Mouse (Mus musculus): ENCODE measurements at regions not wholly inside any gene's neighbourhood (a gene's known extent, or its start where the extent isn't known, plus 50 kb on each side); places are given as distances from the start of the nearest gene placed in this dataset.
A peak's percentile ranks its signal among the peaks of the same experiment; 100 is the strongest.

DNA sequence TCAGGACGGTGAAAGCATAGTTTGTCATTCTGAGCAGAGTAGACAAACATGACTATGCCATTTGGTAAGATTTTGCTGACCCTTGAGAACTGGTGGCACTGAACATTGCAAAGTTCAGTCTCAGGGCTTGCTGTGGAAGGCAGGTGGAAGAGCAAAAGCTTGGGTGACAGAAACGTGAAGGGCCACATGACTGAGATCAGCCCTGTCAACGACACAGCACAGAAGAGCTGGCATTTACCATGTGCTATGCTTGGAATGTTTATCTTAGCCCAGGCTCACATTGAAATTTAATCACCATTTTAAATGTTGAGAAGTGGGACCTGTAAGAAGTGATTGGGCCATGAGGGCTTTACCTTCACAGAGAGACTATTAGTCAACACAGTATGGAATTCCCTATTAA lies 81.7 kb upstream of the 2610301B20Rik start:
- 44% methylated on average over 3 of the region's 3 CpGs for WGBS
- ATAC-seq: no peak

DNA sequence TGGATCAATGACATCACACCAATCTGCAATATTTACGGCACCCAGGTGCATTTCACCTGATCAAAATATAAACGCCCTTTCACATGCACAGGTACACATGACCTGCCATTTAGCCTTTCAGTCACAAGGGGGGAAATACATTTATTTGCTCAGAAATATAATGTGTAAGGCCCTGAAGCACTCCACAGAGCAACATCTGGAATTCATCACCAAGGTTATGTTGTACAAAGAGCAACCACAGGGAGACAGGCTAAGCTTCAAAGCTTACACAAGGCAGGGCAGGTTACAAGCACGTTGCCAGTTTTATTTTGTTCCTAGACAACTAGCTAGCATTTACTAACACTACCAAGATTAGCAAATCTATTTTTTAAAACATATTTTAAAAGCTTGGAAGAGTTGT lies 79.8 kb upstream of the 2610301B20Rik start:
- Histone ChIP-seq H3K9me3 (no peaks in the 10 kb centered on the region), H3K4me3 (replicated peaks) (no peak overlapping the region), H3K4me1 (replicated peaks) (no peaks in the 10 kb centered on the region), H3K4me2 (replicated peaks) (no peak overlapping the region), H3K36me3 (no peaks in the 10 kb centered on the region), H3K27me3 (replicated peaks) (no peaks in the 10 kb centered on the region), H3K27ac (no peak overlapping the region), H3K9ac (no peak overlapping the region)
- no peak for ATAC-seq
- WGBS: 62% methylated on average over 3 of the region's 3 CpGs

More for the DNA sequence above, 81.7 kb upstream of the 2610301B20Rik start:
- Histone ChIP-seq H3K27me3 (replicated peaks) (no peaks in the 10 kb centered on the region), H3K4me2 (replicated peaks) (no peak overlapping the region), H3K4me1 (replicated peaks) (no peaks in the 10 kb centered on the region), H3K27ac (no peak overlapping the region), H3K9me3 (no peaks in the 10 kb centered on the region), H3K4me3 (replicated peaks) (no peak overlapping the region), H3K9ac (no peak overlapping the region), H3K36me3 (no peaks in the 10 kb centered on the region)

DNA sequence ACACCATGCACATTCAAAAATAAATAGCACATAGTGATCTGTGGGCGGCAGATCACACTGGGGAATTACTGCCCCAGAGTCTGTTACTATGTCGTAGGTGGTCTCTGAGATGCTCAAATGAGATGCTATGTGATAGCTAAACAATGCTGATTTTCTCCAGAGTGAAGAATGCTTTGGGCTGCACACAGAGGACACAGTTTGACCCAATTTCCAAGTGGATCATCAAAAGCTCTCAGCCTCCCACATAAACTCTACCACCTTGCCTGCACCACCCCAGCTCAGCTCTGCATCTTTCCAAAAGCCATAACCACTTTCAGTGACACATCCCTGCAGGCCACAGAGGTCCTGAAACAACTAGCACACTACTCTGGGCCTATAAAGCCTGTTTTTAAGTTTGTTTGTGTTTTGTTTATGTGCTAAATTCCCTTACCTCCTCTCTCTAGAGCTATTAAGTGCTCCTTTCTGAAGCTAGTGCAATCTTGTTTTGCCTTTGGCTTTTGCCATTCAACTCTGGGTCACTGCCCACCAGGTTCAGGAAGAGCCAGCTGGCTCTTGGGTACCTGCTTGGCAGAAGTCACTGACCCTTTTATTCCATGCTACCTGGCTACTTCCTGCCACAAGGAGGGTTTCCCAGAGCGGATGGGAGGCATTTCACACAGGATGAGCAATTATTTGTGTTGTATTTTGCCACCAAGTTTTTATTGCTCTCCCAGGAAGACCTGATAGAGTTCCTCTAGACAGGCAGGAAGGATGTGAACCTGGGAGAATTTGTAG lies 73.3 kb upstream of the 2610301B20Rik start:
- H3K36me3 ChIP-seq: no peaks in the 10 kb centered on the region
- whole genome bisulfite sequencing: 67% methylated on average over 3 of the region's 3 CpGs
- H3K4me2 ChIP-seq (replicated peaks): no peak overlapping the region
- H3K27me3 ChIP-seq (replicated peaks): no peaks in the 10 kb centered on the region
- no peak overlapping the region for H3K9ac ChIP-seq
- H3K4me1 ChIP-seq (replicated peaks): no peaks in the 10 kb centered on the region
- H3K4me3 ChIP-seq (replicated peaks): no peak overlapping the region
- no peak overlapping the region for H3K27ac ChIP-seq
- ATAC-seq: no peak
- no peaks in the 10 kb centered on the region for H3K9me3 ChIP-seq

DNA sequence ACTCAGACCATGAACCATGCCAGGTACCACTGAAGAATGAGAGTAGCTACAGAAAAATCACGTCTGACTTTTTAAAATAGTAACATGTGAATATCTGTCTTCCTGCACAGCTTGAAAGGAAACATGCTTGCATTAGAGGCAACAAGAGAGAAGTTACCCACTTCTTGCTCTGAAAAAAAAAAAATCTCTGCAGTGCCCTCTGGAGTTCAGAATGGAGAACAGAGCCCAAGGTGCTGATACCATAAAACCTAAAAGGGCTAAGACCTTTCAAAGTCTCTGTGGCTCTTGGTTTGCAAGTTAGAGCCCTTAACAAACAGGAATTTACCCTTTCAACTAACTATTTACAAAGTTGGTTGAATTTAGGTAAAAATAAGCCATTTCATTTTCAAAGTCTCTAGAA lies 69.6 kb upstream of the 2610301B20Rik start:
- no peak overlapping the region for H3K9ac ChIP-seq
- no peak for ATAC-seq
- H3K4me2 ChIP-seq (replicated peaks): no peak overlapping the region
- H3K36me3 ChIP-seq: no peaks in the 10 kb centered on the region
- 22% methylated on average over 1 of the region's 1 CpGs for WGBS
- no peak overlapping the region for H3K27ac ChIP-seq
- H3K27me3 ChIP-seq (replicated peaks): no peaks in the 10 kb centered on the region
- H3K9me3 ChIP-seq: no peaks in the 10 kb centered on the region
- no peak overlapping the region for H3K4me3 ChIP-seq (replicated peaks)
- H3K4me1 ChIP-seq (replicated peaks): no peaks in the 10 kb centered on the region

DNA sequence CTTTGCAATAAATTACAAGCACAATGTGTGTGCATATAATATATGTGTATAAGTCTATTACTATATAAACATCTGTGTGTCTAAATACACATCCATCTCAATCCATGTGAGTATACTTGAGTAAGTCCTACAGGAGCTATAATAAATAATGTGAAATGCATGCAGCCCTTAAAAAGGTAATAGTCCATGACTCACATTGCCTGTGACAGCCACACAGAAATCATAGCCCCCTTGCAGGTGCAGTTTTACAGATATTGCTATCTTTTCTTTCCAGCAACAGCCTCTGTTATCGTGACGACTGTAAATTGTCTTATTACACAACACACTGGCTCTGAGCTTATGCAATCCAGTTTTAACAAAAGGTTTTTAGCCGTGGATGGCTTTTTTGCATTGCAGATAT lies 67.0 kb upstream of the 2610301B20Rik start:
- Histone ChIP-seq H3K4me1 (replicated peaks) (no peaks in the 10 kb centered on the region), H3K27ac (no peak overlapping the region), H3K27me3 (replicated peaks) (no peaks in the 10 kb centered on the region), H3K36me3 (no peaks in the 10 kb centered on the region), H3K4me2 (replicated peaks) (no peak overlapping the region), H3K9me3 (no peaks in the 10 kb centered on the region), H3K4me3 (replicated peaks) (no peak overlapping the region), H3K9ac (no peak overlapping the region)
- ATAC-seq: 0 out of 2 replicates have a peak, but pooled peaks have one; percentile 43
- 53% methylated on average over 3 of the region's 3 CpGs for WGBS

DNA sequence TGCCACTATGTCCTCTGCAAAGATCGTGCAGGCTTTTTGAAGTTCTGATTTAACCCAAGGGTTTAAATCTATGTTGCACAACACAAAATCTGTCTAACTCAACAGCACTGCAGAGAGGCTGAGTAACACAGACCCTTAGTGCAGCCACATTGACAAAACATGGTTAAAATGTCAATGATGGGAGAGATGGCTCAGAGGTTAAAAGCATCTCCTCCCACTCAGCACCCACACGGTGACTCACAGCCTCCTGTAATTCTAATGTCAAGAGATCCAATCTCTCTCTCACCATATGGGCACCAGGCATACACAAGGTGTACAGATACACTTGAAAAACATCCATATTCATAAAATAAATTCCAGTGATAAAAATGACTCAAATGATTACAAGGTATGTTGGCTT lies 61.4 kb upstream of the 2610301B20Rik start:
- WGBS: 85% methylated on average over 2 of the region's 2 CpGs
- Histone ChIP-seq H3K9me3 (no peaks in the 10 kb centered on the region), H3K4me1 (replicated peaks) (no peaks in the 10 kb centered on the region), H3K36me3 (no peaks in the 10 kb centered on the region), H3K4me3 (replicated peaks) (no peak overlapping the region), H3K9ac (no peak overlapping the region), H3K27ac (no peak overlapping the region), H3K27me3 (replicated peaks) (no peaks in the 10 kb centered on the region), H3K4me2 (replicated peaks) (no peak overlapping the region)
- no peak for ATAC-seq
